Mouse (Mus musculus) kidney, adult 2 months (tissue): ENCODE measurements around the gene Khdc4.

Experiments used
- CTCF ChIP-seq: fragments of 200-500 bp; conservative IDR thresholded peaks from 2 replicates; pipeline ENCODE4 v1.5.1; 2011; ENCODE audit warnings: low read depth, mild to moderate bottlenecking, control low read depth, low read length, moderate library complexity, mixed read lengths; ENCODE audit not compliant: insufficient read depth, insufficient read length
- POLR2A ChIP-seq: fragments of 200-500 bp; IDR thresholded peaks from one replicate; pipeline ENCODE4 v1.6.1; 2011; ENCODE audit warnings: low read depth, low read length, control low read depth

GRCm38 (mm10) chr3:88684980-88685941, at the start of gene Khdc4:
- no peak for TF ChIP-seq CTCF
- peak; percentile 71 for TF ChIP-seq POLR2A
